Mouse (Mus musculus): Measurements from ENCODE around the gene Rrp7a.
"Not testable (repeated sequence)": the region's sequence is repeated elsewhere in the genome, so short reads cannot be mapped to it uniquely, and the experiment has no call there.

Gene Rrp7a

DNA sequence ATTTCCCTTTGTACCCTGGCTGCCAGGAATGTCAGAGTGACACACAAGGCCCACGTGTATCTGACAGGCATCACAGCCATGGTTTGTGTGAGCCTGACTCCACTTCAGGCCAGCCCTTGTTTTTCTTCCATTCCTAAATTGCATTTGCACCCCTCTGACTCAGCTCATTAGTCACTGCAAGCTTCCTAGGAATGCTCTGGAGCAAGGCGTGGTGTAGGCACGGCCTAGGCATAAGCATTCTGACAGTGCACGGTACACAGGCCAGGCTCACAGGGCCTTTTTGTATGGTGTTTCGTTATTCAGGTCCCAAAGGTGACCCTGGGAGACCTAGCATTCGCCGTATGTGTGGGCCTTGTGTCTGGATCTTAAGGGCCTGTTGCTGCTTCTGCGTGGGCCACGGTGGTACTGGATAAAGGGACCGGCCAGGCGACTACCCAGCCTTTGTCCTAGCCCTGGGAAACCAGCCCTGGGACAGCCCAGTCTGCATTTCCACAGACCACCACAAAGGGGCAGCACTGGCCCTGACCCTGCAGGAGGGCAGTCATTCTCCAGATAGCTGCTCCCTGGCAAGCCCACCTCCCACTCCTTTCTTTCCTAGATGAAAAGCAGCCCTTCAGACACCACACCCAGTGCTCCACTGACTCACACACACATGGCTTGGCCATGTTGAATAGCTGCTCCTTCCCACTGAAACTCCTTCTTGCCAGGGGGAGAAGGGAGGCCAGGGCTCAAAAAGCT, 34.5 kb upstream of the Rrp7a start:
- peak; percentile 71 for DNase-seq (ENCODE audit: low spot score)

DNA sequence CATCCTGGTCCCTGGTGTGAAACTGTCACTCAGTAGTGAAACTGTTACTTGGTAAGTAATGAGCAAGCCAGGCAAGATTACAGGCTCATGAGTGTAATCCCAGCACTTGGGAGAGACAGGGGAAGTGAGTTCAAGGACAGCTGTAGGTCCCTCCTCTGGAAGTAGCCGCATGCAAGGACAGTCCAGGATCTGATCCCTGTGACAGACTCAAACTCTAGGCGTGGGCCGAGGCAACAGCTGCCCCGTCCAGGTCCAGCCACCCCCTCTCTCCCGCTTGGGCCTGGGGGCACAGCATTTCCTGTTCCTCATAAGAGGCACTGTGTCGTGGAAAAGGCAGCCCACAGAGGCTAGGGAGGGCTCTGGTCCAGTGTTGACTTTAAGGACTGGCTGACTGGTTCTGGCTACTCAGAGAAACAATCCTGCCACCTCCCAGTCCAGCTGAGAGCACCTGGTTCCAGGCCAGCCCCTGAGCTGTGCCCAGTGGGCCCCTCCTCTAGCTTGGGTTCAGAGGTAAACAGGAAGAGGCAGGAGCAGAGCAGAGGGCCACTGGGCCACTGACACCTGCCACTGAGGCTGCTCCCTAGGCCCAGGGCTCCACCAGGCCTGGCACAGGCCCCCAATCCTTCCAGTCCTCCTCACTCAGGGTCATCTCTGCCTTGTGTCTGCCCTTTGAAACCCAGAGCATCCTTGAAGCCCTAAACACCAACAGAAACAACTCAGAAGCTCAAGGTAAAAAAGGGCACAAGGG, 33.2 kb upstream of the Rrp7a start:
- DNase-seq (ENCODE audit: low spot score) = no peak

- no peak for DNase-seq (ENCODE audit: low spot score)
These were observed 31.7 kb upstream of the Rrp7a start for GRCm38 (mm10) chr15:83154309-83154708.

GRCm38 (mm10) chr15:83150694-83151093, 28.1 kb upstream of the Rrp7a start:
- DNase-seq (ENCODE audit: low spot score) = no peak

DNA sequence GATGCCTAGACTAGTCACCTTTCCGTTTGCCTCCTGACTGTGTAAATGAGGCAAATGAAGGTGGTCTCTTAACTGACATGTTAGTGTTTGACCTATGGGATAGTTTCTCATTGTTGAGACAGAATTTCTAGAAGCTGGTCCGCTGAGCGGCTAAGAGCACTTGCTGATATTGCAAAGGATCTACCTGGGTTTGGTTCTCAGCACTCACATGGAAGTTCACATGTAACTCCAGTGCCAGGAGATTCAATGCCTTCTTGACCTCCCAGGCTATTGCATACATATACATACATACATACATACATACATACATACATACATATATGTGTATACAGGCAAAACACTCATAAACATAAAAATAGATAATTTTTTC, 27.5 kb upstream of the Rrp7a start:
- DNase-seq (ENCODE audit: low spot score) = no peak

DNA sequence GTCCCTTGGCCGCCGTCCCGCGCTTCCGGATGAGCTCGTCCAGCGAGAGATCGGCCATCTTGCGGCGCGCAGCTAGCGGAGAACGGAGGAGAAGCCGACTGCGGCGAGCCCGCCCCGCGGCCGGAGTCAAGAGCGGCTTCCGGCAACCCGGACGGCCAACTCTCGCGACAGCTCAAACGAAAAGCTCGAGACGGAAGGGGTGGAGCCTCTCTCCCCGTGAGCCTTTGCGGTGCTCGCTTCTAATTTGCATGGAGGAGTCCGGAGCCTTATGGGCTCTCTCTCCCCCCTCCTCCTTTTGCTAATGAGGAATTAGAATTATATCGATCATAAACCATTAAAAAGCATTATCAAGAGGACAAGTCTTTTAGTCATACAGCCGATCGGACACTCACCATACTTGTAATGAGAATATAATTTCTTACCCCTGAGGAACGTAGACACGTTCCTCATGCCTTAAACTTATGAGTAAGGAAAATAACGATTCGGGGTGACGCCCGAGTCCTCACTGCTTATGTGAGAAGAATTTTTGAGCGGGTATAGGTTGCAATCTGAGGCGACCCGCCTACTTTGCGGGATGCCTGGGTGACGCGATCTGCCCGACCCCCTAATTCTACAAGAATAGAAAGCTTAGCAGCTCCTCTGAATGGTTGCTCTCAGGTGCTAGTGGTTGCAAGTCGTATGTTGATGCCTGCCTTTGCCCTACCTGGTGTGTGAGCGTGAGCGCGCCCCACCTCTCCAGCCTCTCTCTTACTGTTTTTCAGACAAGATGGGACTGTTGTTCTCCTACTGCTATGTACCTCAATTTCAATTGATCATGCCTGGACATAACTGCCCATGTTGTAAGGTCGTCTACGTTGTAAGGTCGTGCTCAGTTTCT, 26.8 kb upstream of the Rrp7a start, which contains the start of gene Poldip3:
TSS of gene Poldip3 (minus strand) at position 189 of the 877 bp plus-strand sequence.
- DNase-seq (ENCODE audit: low spot score) = peak; percentile 99

- DNase-seq (ENCODE audit: low spot score) = no peak
These were observed 26.2 kb upstream of the Rrp7a start for GRCm38 (mm10) chr15:83148801-83149195.

DNA sequence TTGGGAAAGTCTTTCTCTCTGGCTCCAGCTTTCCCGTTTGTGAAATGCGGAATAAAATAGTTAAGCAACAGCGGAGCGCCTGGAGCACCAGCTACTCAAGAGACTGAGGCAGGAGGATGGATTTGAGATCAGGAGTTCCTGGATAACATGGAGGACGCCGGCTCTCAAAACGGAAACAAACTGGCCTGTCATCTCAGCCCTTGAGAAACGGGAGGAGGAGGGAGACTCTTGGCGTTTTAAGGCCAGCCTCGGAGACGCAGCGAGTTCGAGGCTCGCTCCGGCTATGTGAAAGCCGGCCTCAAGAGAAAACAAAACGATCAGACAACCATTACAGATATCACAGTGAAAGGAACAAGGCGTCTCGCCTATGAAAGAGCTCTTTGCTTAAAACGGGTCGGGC, 25.8 kb upstream of the Rrp7a start:
- peak; percentile 44 for DNase-seq (ENCODE audit: low spot score)

GRCm38 (mm10) chr15:83145541-83145940, 22.9 kb upstream of the Rrp7a start:
- no peak for DNase-seq (ENCODE audit: low spot score)

DNA sequence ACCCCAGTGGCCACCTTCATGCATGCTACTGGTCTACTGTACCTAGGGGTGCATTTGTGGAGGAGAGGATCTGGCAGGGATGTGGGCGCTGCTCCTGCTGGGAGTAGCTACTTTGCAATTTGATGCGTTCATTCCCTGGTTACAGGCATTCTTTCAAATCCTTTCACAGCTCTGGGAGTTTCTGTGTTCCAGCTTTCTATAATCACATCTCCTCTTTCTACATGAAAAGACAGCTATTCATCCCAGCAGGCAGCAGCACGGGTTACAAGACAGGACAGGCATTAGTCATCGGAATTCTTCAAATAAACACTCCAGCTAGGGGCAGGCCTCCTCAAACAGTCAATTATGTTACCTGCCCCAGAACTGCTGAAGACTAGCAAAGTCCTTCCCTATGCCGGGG, 20.3 kb upstream of the Rrp7a start:
- DNase-seq (ENCODE audit: low spot score) = no peak

GRCm38 (mm10) chr15:83135654-83136053, 13.1 kb upstream of the Rrp7a start:
- DNase-seq (ENCODE audit: low spot score) = no peak

- DNase-seq (ENCODE audit: low spot score) = no peak
These were observed 12.1 kb upstream of the Rrp7a start for GRCm38 (mm10) chr15:83134671-83135070.

DNA sequence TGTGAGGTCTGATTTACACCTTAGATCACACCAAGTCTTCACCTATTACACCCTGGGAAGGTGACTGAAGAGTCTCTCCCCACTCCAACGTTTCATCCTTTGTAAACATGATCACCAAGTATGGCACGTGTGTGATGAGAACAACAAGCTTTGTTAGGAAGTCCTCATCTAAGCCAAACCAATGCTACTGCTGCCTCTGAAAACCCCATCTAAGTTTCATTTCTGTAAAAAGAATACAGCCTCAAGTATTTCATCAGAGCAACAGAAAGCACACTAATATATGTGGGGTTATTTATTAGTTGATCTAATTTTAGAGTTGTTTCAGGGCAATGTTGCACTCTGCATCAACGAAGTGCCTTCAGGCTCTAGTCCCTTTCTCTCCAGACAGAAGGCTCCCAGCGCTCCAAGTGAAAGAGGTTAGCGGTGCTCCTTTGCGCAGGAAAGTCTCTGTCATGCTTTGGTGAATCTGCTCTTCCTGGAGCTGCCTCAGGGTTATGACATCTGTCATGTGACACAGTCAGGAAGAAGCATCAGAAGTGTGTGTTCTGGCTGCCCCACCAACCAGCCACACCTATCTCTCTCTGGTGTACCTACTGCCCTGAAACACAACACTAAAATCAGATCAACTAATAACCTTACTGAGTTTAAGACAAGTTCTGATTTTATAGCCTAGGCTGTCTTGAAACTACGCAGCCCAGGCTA, 7.1 kb upstream of the Rrp7a start:
- DNase-seq (ENCODE audit: low spot score) = no peak

DNA sequence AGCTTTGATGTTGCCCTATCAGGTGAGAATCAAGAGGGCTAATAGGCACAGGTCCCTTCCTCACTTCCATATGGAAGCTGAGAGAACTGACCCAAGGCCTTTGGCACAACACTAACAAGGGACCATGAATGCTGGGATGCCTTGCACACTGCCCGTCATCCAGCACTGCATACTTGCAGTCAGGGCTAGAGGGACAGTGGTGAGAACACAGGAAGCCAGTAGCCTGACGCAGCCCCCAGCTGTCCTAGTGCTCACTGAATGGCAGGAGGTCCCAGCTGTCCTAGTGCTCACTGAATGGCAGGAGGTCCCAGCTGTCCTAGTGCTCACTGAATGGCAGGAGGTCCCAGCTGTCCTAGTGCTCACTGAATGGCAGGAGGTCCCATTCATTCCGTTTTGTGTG, 4.4 kb upstream of the Rrp7a start:
- DNase-seq (ENCODE audit: low spot score) = not testable (repeated sequence)

DNA sequence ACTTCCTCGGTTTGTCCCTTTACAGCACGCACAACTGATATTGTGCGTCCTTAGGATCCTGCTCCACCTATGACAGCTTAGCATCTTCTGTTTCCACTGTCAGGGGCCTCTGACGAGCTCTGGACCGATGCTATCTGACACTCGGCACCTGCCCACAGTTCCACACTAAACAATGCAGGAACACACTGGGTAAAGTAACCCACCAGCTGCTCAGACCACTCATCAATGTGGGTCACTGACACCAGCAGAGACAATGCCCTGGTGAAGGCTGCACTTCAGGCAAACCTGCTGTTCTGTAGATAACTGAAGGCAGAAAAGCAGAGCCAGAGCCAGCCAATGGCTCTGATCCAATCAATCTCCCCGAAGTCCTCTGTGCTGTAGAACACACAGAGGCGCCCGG, 4.0 kb upstream of the Rrp7a start:
- no peak for DNase-seq (ENCODE audit: low spot score)

- DNase-seq (ENCODE audit: low spot score) = no peak
These were observed 2.0 kb upstream of the Rrp7a start for GRCm38 (mm10) chr15:83124625-83125024.

GRCm38 (mm10) chr15:83121709-83122565, 664 bp downstream of the Rrp7a start:
- peak; percentile 72 for DNase-seq (ENCODE audit: low spot score)

DNA sequence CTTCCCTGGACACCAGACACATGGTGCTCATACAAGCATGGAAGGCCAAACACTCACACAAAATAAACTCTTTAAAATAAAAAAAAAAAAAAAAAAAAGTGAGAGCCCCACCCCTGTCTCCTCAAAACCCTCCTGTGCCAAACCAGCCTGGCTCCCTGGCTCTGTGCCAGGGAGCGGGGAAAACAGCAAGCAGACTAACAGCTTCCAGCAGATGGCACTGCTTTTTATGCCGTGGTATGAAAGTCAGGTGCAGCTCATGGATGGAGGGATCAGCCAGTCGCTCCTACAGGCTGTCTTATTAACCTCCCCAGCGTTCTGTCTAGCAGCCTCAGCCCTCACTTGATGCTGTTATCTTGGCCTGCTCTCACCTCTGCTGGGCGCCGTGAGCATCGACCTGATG, 4.2 kb downstream of the Rrp7a start:
- DNase-seq (ENCODE audit: low spot score) = no peak

- DNase-seq (ENCODE audit: low spot score) = peak; percentile 48
These were observed 7.5 kb downstream of the Rrp7a start for GRCm38 (mm10) chr15:83115071-83115470.

- no peak for DNase-seq (ENCODE audit: low spot score)
These were observed 8.5 kb downstream of the Rrp7a start for GRCm38 (mm10) chr15:83114106-83114505.

- peak; percentile 71 for DNase-seq (ENCODE audit: low spot score)
These were observed 9.7 kb downstream of the Rrp7a start for GRCm38 (mm10) chr15:83112898-83113297.

Data from embryo, embryonic 10.5 days (tissue).